Mouse (Mus musculus) testis, adult 2 months (tissue): ENCODE measurements at regions not wholly inside any gene's neighbourhood (a gene's known extent, or its start where the extent isn't known, plus 50 kb on each side); places are given as distances from the start of the nearest gene placed in this dataset.

Source experiments
- CTCF ChIP-seq: fragments of 200-500 bp; IDR thresholded peaks from 2 replicates; pipeline ENCODE4 v1.5.1; 2012; ENCODE audit warnings: low read depth, mild to moderate bottlenecking, inconsistent platforms, low read length, moderate library complexity; ENCODE audit not compliant: control insufficient read depth, insufficient read depth, insufficient replicate concordance
- POLR2A ChIP-seq: fragments of 200-500 bp; IDR thresholded peaks from 2 replicates; pipeline ENCODE4 v1.6.1; 2012; ENCODE audit warnings: low read depth, mild to moderate bottlenecking, inconsistent platforms, low read length, moderate library complexity; ENCODE audit not compliant: control insufficient read depth

DNA sequence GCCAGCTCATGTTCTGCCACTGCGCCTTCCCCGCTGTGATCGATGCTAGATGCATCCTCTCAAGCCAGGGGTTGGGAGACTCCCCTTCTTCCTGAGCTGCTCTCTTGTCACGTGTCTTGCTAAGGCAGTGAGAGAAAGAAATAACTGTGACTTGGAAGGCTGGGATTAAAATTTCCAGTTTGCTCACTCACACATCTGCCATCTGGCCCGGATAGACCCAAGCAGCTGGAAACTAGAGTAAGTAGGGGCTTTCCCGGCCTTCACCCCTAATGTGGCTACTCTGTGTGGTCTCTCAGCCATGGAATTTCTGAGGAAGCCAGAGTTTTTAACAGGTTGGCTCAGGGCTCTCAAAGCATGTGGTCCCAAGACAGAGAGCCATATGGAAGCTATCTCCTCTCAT is 206.6 kb upstream of the Bcor start:
- TF ChIP-seq CTCF (no peak), POLR2A (no peak)
